Mouse (Mus musculus) heart, postnatal 36 days (tissue): ENCODE results near the gene Ogfod3. TPM values are rescaled to one million over a fixed set of nuclear protein-coding genes. Genes with fewer than 3 reads are reported as not detected.

ENCODE experiments used
- DNase-seq, 2 experiments: peaks; one replicate each; pipeline ENCODE4 v3.0.0; 2021 to 2022
- intact Hi-C: fragments of 180-260 bp; cut with DNase I; formaldehyde crosslinking; loops from one replicate; pipeline ENCODE4 v1.15.1; 2025
- total RNA-seq, 2 experiments: library from RNA; stranded (reverse); gene quantifications; 2 replicates each; pipeline ENCODE4 v1.2.3; 2021

Ogfod3 gene
- total RNA-seq, 2 experiments from 2014 or later: 14.7 to 19.1 TPM

DNA sequence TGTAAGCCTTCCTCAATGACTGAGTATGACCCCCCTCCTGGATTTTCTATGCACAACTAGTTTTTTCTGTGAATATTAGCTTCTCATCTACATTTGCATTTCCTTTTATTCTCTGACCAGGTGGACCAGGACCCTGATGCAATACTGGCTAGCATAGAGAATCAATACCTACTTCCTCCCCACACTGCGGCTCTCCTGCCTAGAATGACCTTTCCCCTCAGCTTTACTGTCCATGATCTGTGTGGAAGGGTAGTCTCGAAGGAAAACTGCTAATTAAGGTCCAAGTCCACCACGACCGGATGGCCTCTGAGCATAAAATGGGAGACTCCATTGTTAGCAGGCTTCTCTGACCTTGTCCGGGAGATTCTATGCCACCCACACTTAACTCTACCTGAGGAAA is 66.8 kb downstream of the Ogfod3 start:
- intact Hi-C loops: loop anchor here (5.0 kb wide), 1 partner anchor 85 kb away; no protein-coding TSS in a partner anchor

DNA sequence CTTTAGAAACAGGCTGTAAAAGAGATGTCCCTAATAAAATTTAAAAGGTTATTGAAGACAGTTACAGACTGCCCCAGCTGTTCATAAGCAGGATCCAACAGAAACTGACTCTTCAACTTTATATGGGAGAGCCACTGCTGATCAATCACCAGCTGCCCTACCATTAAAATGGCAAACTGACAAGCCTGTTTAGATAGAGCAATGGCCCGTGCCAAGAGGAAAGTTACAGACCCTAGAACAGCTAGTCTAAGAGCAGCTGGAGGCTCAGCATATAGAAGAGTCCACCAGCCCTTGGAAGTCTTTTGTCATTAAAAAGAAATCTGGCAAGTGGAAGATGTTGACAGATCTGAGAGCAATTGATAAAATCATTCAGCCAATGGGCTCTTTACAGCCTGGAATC is 69.9 kb downstream of the Ogfod3 start:
- intact Hi-C loops: no loop called here
- no peak for DNase-seq

More for the DNA sequence above, 66.8 kb downstream of the Ogfod3 start:
- no peak for DNase-seq

DNA sequence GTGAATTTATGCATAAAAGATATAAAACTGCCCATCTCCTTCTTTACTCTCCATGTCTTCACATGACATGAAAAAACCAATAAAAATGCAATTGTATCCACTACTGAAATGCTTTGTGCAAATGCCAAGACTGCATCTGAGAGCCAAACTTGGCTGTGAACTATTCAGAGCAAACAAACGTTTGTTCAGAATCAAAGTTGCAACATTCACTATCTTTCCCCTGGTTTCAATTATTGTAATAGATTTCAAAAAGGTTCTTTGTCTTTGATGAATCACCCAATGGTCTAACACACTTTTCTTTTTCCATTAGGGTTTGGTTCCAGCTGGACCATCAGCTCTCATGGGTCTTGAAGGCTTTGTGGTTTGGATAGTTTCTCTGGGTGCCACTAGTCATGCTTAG is 74.9 kb downstream of the Ogfod3 start:
- DNase-seq: no peak
- intact Hi-C loops: no loop called here

Other genes starting within 250 kb of the Ogfod3 start
- 10 to 100 TPM; 57.9 to 64.8 TPM for gene Csnk1d, start 213.4 kb downstream of the Ogfod3 start, total RNA-seq
- under 1 TPM; 0.38 to 0.61 TPM for gene Cd7, start 165.3 kb downstream of the Ogfod3 start, total RNA-seq
- gene Sectm1b, start 141.1 kb downstream of the Ogfod3 start, total RNA-seq: not detected
- gene Sectm1a, start 123.5 kb downstream of the Ogfod3 start, total RNA-seq: not detected
- not detected for gene Tex19.2, start 86.0 kb downstream of the Ogfod3 start, total RNA-seq
- gene Tex19.1, start 58.6 kb downstream of the Ogfod3 start, total RNA-seq: not detected
- under 1 TPM; 0.44 to 0.54 TPM for gene Uts2r, start 44.4 kb downstream of the Ogfod3 start, total RNA-seq
- 10 to 100 TPM in 1 of 2 experiments, 1 to 10 TPM in 1; 9.2 to 10.5 TPM for gene Hexdc, start 278 bp downstream of the Ogfod3 start, total RNA-seq
- 10 to 100 TPM in 1 of 2 experiments, 1 to 10 TPM in 1; 7.5 to 10.9 TPM for gene Cybc1, start 24.6 kb upstream of the Ogfod3 start, total RNA-seq
- gene Narf, start 32.5 kb upstream of the Ogfod3 start, total RNA-seq: 100 to 1,000 TPM in 1 of 2 experiments, 10 to 100 TPM in 1; 97.1 to 105 TPM
- 10 to 100 TPM; 16.5 to 17.2 TPM for gene Foxk2, start 55.3 kb upstream of the Ogfod3 start, total RNA-seq
- gene Wdr45b, start 149.7 kb upstream of the Ogfod3 start, total RNA-seq: 10 to 100 TPM; 34.7 to 36.3 TPM
- 1 to 10 TPM; 1.0 to 1.6 TPM for gene Rab40b, start 183.5 kb upstream of the Ogfod3 start, total RNA-seq
- gene Fn3krp, start 216.7 kb upstream of the Ogfod3 start, total RNA-seq: 1 to 10 TPM; 7.3 to 7.4 TPM
- 10 to 100 TPM; 26.9 to 27.6 TPM for gene Fn3k, start 230.2 kb upstream of the Ogfod3 start, total RNA-seq
- gene Tbcd, start 247.2 kb upstream of the Ogfod3 start, total RNA-seq: 10 to 100 TPM; 11.0 to 11.6 TPM